Mouse (Mus musculus) liver (tissue): ENCODE results near the gene Antxr2.

Experiments used
- DNase-seq: peaks from one replicate; pipeline ENCODE4 v3.0.0-alpha.2; 2020; ENCODE audit warnings: mixed read lengths

The Antxr2 gene

GRCm38 (mm10) chr5:97906537-97907266 lies 124.1 kb downstream of the Antxr2 start:
- DNase-seq: no peak

GRCm38 (mm10) chr5:97905856-97906255 lies 125.0 kb downstream of the Antxr2 start:
- DNase-seq: no peak

- no peak for DNase-seq
These were observed 129.7 kb downstream of the Antxr2 start for GRCm38 (mm10) chr5:97901096-97901495.

- no peak for DNase-seq
These were observed 131.5 kb downstream of the Antxr2 start for GRCm38 (mm10) chr5:97899321-97899720.

- no peak for DNase-seq
These were observed 145.4 kb downstream of the Antxr2 start for GRCm38 (mm10) chr5:97885427-97885826.

- no peak for DNase-seq
These were observed 146.7 kb downstream of the Antxr2 start for GRCm38 (mm10) chr5:97884110-97884509.

GRCm38 (mm10) chr5:97881421-97881820 lies 149.4 kb downstream of the Antxr2 start:
- DNase-seq: no peak

- no peak for DNase-seq
These were observed 150.7 kb downstream of the Antxr2 start for GRCm38 (mm10) chr5:97880115-97880514.

- no peak for DNase-seq
These were observed 152.0 kb downstream of the Antxr2 start for GRCm38 (mm10) chr5:97878871-97879270.

GRCm38 (mm10) chr5:97878215-97878794 lies 152.5 kb downstream of the Antxr2 start:
- DNase-seq: no peak

GRCm38 (mm10) chr5:97876895-97877294 lies 153.9 kb downstream of the Antxr2 start:
- DNase-seq: no peak

- no peak for DNase-seq
These were observed 162.9 kb downstream of the Antxr2 start for GRCm38 (mm10) chr5:97867921-97868320.

- DNase-seq: no peak
These were observed 163.9 kb downstream of the Antxr2 start for GRCm38 (mm10) chr5:97866975-97867374.

GRCm38 (mm10) chr5:97857101-97857500 lies 173.7 kb downstream of the Antxr2 start:
- no peak for DNase-seq

GRCm38 (mm10) chr5:97851981-97852748 lies 178.7 kb downstream of the Antxr2 start:
- no peak for DNase-seq

GRCm38 (mm10) chr5:97847204-97847895 lies 183.5 kb downstream of the Antxr2 start:
- DNase-seq: no peak

GRCm38 (mm10) chr5:97846503-97846902 lies 184.3 kb downstream of the Antxr2 start:
- DNase-seq: no peak

GRCm38 (mm10) chr5:97842016-97842415 lies 188.8 kb downstream of the Antxr2 start:
- DNase-seq: no peak

- DNase-seq: no peak
These were observed 190.9 kb downstream of the Antxr2 start for GRCm38 (mm10) chr5:97839924-97840279.

- DNase-seq: no peak
These were observed 191.4 kb downstream of the Antxr2 start for GRCm38 (mm10) chr5:97839271-97839923.

- no peak for DNase-seq
These were observed 193.5 kb downstream of the Antxr2 start for GRCm38 (mm10) chr5:97837333-97837732.

GRCm38 (mm10) chr5:97835418-97835817 lies 195.4 kb downstream of the Antxr2 start:
- DNase-seq: no peak

- peak; percentile 33 for DNase-seq
These were observed 196.1 kb downstream of the Antxr2 start for GRCm38 (mm10) chr5:97834770-97835169.
